Mouse (Mus musculus): ENCODE measurements at regions not wholly inside any gene's neighbourhood (a gene's known extent, or its start where the extent isn't known, plus 50 kb on each side); places are given as distances from the start of the nearest gene placed in this dataset.
A peak's percentile ranks its signal among the peaks of the same experiment; 100 is the strongest.

DNA sequence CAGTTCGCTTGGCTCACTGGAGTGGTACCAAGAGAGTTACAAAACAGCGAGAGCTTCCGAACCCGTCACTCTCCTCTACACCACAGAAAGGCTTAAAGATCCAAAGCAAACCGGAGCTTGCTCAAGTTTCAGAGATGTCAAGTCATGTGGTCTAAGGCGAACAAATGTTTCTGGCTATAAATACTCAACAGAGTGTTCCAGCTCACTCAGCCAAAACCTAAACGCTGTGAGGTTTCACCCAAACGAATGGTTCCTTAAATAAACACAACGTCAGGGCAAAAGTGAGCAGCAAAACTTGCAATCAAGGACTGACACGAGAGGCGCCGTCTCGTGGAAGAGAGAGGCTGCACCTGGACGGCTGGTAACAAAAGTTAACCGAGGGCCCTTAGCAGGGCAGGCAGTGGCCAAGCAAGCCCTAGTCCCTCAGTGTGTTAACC, 227.2 kb downstream of the Lpin1 start:
- ATAC-seq (ENCODE audit: low read depth) (peak; percentile 80), DNase-seq (ENCODE audit: low spot score) (peak; percentile 91)
- 42% methylated on average over 15 of the region's 15 CpGs for WGBS
- no peak overlapping the region for H3K9ac ChIP-seq (ENCODE audit: low read depth, low read length)
- H3K27me3 ChIP-seq (replicated peaks; ENCODE audit: control insufficient read depth, insufficient read depth, low read length): no peaks in the 10 kb centered on the region
- H3K4me2 ChIP-seq (ENCODE audit: low read depth, low read length): no peak overlapping the region; the same call in 1 of the 2 replicates
- no peaks in the 10 kb centered on the region for H3K36me3 ChIP-seq (ENCODE audit: control insufficient read depth, insufficient read depth, low read length)
- no peak overlapping the region for H3K4me3 ChIP-seq (ENCODE audit: low read depth, low read length)
- 0 out of 2 replicates have a peak, but pooled peaks cover 4% of the 10 kb centered on the region for H3K9me3 ChIP-seq (ENCODE audit: control insufficient read depth, low read length)
- H3K4me1 ChIP-seq (ENCODE audit: control insufficient read depth, insufficient read depth, low read length): peaks cover 9% of the 10 kb centered on the region; the same call in 1 of the 2 replicates
- H3K27ac ChIP-seq (replicated peaks; ENCODE audit: low read depth, low read length): peak overlapping the region; percentile 73

DNA sequence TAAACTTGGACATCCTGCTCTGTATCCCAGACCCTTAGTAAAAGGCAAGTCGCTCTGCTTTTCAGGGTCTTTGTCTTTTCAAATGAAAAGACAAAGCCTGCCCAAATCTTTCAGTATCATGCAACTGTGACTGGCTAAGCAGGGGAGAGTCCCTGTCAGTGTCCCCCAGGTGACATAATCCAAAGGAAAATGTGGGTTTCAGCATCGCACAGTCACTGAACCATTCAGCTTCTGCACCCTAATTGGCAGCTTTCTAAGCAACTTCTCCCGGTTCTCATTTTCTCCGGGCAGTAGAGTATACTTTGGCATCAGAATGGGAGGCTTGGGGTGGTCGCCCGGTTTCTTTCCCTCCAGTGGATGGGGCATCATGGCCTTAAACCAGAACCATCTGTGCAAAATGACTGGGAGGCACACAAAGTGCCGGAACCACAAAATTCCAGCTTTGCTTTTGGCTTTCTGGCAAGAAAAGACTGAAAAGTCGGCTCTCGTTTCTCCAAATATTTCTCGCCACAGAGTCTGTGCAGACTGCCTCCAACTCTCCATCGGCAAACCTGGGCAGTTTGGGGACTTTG, 228.3 kb downstream of the Lpin1 start:
- Histone ChIP-seq H3K4me1 (ENCODE audit: control insufficient read depth, insufficient read depth, low read length) (peaks cover 9% of the 10 kb centered on the region; the same call in 1 of the 2 replicates), H3K27me3 (replicated peaks; ENCODE audit: control insufficient read depth, insufficient read depth, low read length) (no peaks in the 10 kb centered on the region), H3K27ac (replicated peaks; ENCODE audit: low read depth, low read length) (peak overlapping the region; percentile 73), H3K9ac (ENCODE audit: low read depth, low read length) (no peak overlapping the region), H3K4me3 (ENCODE audit: low read depth, low read length) (no peak overlapping the region), H3K4me2 (ENCODE audit: low read depth, low read length) (peak overlapping the region; percentile 24; the same call in 1 of the 2 replicates), H3K36me3 (ENCODE audit: control insufficient read depth, insufficient read depth, low read length) (no peaks in the 10 kb centered on the region), H3K9me3 (ENCODE audit: control insufficient read depth, low read length) (0 out of 2 replicates have a peak, but pooled peaks cover 4% of the 10 kb centered on the region)
- ATAC-seq (ENCODE audit: low read depth) (peak; percentile 39; the same call in 1 of the 2 replicates), DNase-seq (ENCODE audit: low spot score) (peak; percentile 89)
- 44% methylated on average over 11 of the region's 11 CpGs for WGBS

DNA sequence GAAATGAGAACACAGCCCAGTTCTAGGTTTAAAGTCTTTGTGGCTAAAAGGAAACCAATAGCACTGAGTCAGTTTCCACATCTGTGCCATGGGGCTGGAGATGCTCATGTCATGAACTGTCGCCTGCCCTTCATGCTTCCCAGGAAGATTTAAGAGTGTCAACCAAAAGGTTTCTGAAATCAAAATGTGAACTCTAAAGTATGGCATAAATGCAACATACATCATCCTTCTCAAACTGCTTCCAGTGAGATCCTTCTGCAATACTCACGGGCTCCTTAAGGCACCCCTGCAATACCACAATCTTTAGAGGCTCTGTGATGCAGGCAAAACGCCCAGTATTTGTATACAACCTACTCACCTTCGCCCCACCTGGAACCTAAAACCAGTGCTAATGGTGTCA, 229.7 kb downstream of the Lpin1 start:
- DNase-seq (ENCODE audit: low spot score) (no peak), ATAC-seq (ENCODE audit: low read depth) (no peak)
- H3K27me3 ChIP-seq (replicated peaks; ENCODE audit: control insufficient read depth, insufficient read depth, low read length): no peaks in the 10 kb centered on the region
- H3K4me3 ChIP-seq (ENCODE audit: low read depth, low read length): no peak overlapping the region
- H3K36me3 ChIP-seq (ENCODE audit: control insufficient read depth, insufficient read depth, low read length): no peaks in the 10 kb centered on the region
- no peak overlapping the region for H3K27ac ChIP-seq (replicated peaks; ENCODE audit: low read depth, low read length)
- no peak overlapping the region for H3K4me2 ChIP-seq (ENCODE audit: low read depth, low read length)
- peaks cover 9% of the 10 kb centered on the region; the same call in 1 of the 2 replicates for H3K4me1 ChIP-seq (ENCODE audit: control insufficient read depth, insufficient read depth, low read length)
- H3K9me3 ChIP-seq (ENCODE audit: control insufficient read depth, low read length): no peaks in the 10 kb centered on the region
- no peak overlapping the region for H3K9ac ChIP-seq (ENCODE audit: low read depth, low read length)
- WGBS: 82% methylated on average over 4 of the region's 4 CpGs

DNA sequence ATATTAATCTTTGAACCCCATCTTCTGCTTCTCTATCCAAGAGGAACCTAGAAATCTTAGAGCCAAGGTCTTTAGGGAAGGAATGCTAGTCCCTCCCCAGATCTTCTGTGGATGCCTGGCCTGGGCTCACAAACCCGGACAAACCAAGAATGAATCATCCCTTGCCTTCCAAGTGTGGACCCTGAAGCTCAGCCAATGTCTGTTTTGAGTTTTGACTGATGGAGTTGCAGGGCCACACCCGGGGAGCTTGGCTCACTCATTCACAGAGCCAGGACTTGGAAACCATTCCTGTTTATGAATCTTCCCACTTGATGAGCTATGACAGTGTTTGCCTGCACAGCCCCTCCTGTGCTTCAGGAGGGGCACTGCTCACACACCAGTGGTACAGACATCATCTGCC, 230.4 kb downstream of the Lpin1 start:
- peak; percentile 85 for DNase-seq (ENCODE audit: low spot score)
- Histone ChIP-seq H3K4me3 (ENCODE audit: low read depth, low read length) (no peak overlapping the region), H3K4me1 (ENCODE audit: control insufficient read depth, insufficient read depth, low read length) (peaks cover 9% of the 10 kb centered on the region; the same call in 1 of the 2 replicates), H3K9ac (ENCODE audit: low read depth, low read length) (no peak overlapping the region), H3K36me3 (ENCODE audit: control insufficient read depth, insufficient read depth, low read length) (no peaks in the 10 kb centered on the region), H3K4me2 (ENCODE audit: low read depth, low read length) (no peak overlapping the region), H3K9me3 (ENCODE audit: control insufficient read depth, low read length) (no peaks in the 10 kb centered on the region), H3K27ac (replicated peaks; ENCODE audit: low read depth, low read length) (peak overlapping the region; percentile 40), H3K27me3 (replicated peaks; ENCODE audit: control insufficient read depth, insufficient read depth, low read length) (no peaks in the 10 kb centered on the region)
- ATAC-seq (ENCODE audit: low read depth): no peak
- 54% methylated on average over 2 of the region's 2 CpGs for WGBS

DNA sequence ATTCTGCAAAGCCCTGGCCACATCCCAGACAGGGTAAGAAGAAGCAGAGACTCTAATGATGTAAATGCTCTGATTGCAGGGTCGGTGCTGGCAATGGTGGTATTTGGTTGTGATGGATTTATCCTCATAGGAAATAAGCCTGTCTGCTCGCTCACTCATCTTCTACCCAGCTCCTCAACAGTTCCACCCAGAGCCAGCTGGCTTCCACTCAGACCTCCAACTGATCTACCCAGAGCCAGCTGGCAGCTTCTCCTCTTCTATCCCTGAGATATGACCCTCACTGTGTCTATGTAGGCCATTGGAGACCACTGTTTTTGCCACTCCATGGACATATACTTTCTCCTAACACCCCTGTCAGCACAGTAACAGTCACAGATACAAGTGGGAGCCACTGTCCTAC, 231.4 kb downstream of the Lpin1 start:
- Histone ChIP-seq H3K9me3 (ENCODE audit: control insufficient read depth, low read length) (no peaks in the 10 kb centered on the region), H3K4me1 (ENCODE audit: control insufficient read depth, insufficient read depth, low read length) (peaks cover 8% of the 10 kb centered on the region; the same call in 1 of the 2 replicates), H3K4me3 (ENCODE audit: low read depth, low read length) (no peak overlapping the region), H3K27ac (replicated peaks; ENCODE audit: low read depth, low read length) (peak overlapping the region; percentile 40; the same call in 1 of the 2 replicates), H3K36me3 (ENCODE audit: control insufficient read depth, insufficient read depth, low read length) (no peaks in the 10 kb centered on the region), H3K9ac (ENCODE audit: low read depth, low read length) (no peak overlapping the region), H3K4me2 (ENCODE audit: low read depth, low read length) (no peak overlapping the region), H3K27me3 (replicated peaks; ENCODE audit: control insufficient read depth, insufficient read depth, low read length) (no peaks in the 10 kb centered on the region)
- 0 out of 2 replicates have a peak, but pooled peaks have one; percentile 19 for ATAC-seq (ENCODE audit: low read depth)
- WGBS: 60% methylated on average over 2 of the region's 2 CpGs
- DNase-seq (ENCODE audit: low spot score): peak; percentile 78

DNA sequence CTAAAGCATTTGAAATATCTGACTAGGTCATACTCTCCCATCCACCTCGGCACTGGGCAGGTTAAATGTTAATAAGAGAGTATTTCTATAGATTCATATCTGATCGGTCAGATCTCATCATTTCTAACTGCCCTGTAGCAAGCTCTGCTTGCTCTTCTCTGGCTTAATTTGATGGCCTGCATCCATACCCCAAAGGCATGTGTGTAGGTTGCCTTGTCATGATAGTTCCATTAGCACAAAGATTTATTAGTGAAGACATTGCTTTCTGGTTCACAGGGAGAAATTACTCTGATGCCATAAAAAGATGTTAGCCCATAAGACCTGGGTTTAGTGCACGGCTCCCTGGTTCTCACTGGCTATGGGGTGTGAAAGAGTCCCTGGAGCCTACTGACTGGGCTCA, 232.3 kb downstream of the Lpin1 start:
- 82% methylated on average over 3 of the region's 3 CpGs for WGBS

DNA sequence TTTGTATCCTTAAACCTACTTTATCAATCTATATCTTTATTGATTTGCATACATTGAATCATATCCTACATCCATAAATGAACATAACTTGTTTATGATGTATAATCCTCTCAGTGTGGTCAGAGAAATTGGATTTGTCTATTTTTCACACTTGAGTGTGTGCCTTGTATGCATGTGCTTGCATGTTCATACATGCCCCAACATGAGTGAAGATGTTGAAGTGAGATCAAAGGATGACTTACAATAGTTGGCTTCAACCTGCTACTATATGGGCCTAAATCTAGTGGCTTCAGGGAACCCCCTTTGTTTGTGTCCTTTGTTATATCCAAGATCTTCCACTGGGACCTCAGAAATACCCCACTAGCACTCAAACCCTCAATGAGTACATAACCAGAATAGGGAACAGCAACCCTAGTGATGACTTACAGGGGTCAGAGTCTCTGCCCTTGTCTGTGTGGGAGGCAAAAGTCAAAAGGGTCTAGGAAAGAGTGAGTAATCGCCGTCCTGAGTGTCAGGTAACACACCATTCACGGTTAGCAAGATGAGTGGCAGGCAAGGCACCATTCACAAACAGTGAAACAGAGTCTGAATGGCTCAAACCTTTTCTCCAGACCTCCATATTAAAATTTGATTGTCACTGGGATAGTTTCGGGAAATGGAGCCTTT, 236.3 kb downstream of the Lpin1 start:
- Histone ChIP-seq H3K4me1 (ENCODE audit: control insufficient read depth, insufficient read depth, low read length) (no peaks in the 10 kb centered on the region), H3K4me3 (ENCODE audit: low read depth, low read length) (no peak overlapping the region), H3K36me3 (ENCODE audit: control insufficient read depth, insufficient read depth, low read length) (no peaks in the 10 kb centered on the region), H3K27me3 (replicated peaks; ENCODE audit: control insufficient read depth, insufficient read depth, low read length) (no peaks in the 10 kb centered on the region), H3K4me2 (ENCODE audit: low read depth, low read length) (no peak overlapping the region), H3K9me3 (ENCODE audit: control insufficient read depth, low read length) (no peaks in the 10 kb centered on the region), H3K9ac (ENCODE audit: low read depth, low read length) (no peak overlapping the region), H3K27ac (replicated peaks; ENCODE audit: low read depth, low read length) (no peak overlapping the region)
- 55% methylated on average over 4 of the region's 4 CpGs for WGBS
- no peak for DNase-seq (ENCODE audit: low spot score)
- no peak for ATAC-seq (ENCODE audit: low read depth)

More for the DNA sequence above, 232.3 kb downstream of the Lpin1 start:
- no peak for ATAC-seq (ENCODE audit: low read depth)
- DNase-seq (ENCODE audit: low spot score): no peak
- H3K4me2 ChIP-seq (ENCODE audit: low read depth, low read length): no peak overlapping the region
- H3K4me3 ChIP-seq (ENCODE audit: low read depth, low read length): no peak overlapping the region
- no peaks in the 10 kb centered on the region for H3K4me1 ChIP-seq (ENCODE audit: control insufficient read depth, insufficient read depth, low read length)
- no peaks in the 10 kb centered on the region for H3K27me3 ChIP-seq (replicated peaks; ENCODE audit: control insufficient read depth, insufficient read depth, low read length)
- no peaks in the 10 kb centered on the region for H3K9me3 ChIP-seq (ENCODE audit: control insufficient read depth, low read length)
- no peak overlapping the region for H3K9ac ChIP-seq (ENCODE audit: low read depth, low read length)
- H3K36me3 ChIP-seq (ENCODE audit: control insufficient read depth, insufficient read depth, low read length): no peaks in the 10 kb centered on the region
- no peak overlapping the region for H3K27ac ChIP-seq (replicated peaks; ENCODE audit: low read depth, low read length)

DNA sequence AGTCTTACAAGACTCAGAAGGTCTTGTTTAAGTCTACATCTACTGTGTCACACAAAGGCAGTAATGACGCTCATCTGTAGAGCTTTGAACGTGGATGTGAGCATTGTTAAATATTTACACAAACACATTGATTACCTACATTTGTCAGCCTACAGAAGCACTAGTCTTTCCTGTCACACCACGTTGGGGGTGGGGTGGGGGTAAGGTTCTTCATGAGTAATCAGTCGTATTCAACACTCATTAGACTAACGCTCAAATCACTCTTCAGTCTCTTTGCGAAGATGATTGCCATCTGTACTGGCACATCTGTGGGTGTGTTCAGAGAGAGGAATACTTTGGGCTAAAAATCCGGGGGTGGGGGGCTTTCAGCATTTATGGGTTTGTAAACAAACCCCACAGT, 240.7 kb downstream of the Lpin1 start:
- Histone ChIP-seq H3K4me3 (ENCODE audit: low read depth, low read length) (no peak overlapping the region), H3K4me1 (ENCODE audit: control insufficient read depth, insufficient read depth, low read length) (no peaks in the 10 kb centered on the region), H3K9ac (ENCODE audit: low read depth, low read length) (no peak overlapping the region), H3K27me3 (replicated peaks; ENCODE audit: control insufficient read depth, insufficient read depth, low read length) (no peaks in the 10 kb centered on the region), H3K4me2 (ENCODE audit: low read depth, low read length) (no peak overlapping the region), H3K9me3 (ENCODE audit: control insufficient read depth, low read length) (no peaks in the 10 kb centered on the region), H3K27ac (replicated peaks; ENCODE audit: low read depth, low read length) (no peak overlapping the region), H3K36me3 (ENCODE audit: control insufficient read depth, insufficient read depth, low read length) (no peaks in the 10 kb centered on the region)
- DNase-seq (ENCODE audit: low spot score) (no peak), ATAC-seq (ENCODE audit: low read depth) (no peak)
- WGBS: 64% methylated on average over 7 of the region's 7 CpGs

Measured in embryonic facial prominence, embryonic 14.5 days (tissue).